8 mouse cellular contexts compared by ENCODE assay signal in genomic region chr7:16296766-16297390, GRCm38 (mm10). TPM values are rescaled to one million over a fixed set of nuclear protein-coding genes. Genes with fewer than 3 reads are reported as not detected.
DNase-seq lines count a peak whose midpoint lies in the region; ATAC-seq lines count a peak whose summit lies in the region.

No protein-coding gene starts in this region.

- peak; percentile 8 for ATAC-seq in frontal cortex, adult (ENCODE audit: low TSS enrichment)
- no peak for ATAC-seq in hindbrain, embryonic 11.5 days (ENCODE audit: low FRiP score)

- H3K4me2 ChIP-seq in hindbrain, embryonic 11.5 days (replicated peaks; ENCODE audit: low read depth, low read length), result peak overlapping the region; percentile 54

- H3K27me3 ChIP-seq in hindbrain, embryonic 11.5 days (ENCODE audit: control insufficient read depth, insufficient read depth, low read length), result no peaks in the 10 kb centered on the region

- peaks cover 6% of the 10 kb centered on the region for H3K4me1 ChIP-seq in hindbrain, embryonic 11.5 days (replicated peaks; ENCODE audit: control insufficient read depth, insufficient read depth, low read length)

- no peaks in the 10 kb centered on the region for H3K36me3 ChIP-seq in hindbrain, embryonic 11.5 days (ENCODE audit: control insufficient read depth, insufficient read depth, low read length)

- H3K27ac ChIP-seq in hindbrain, embryonic 11.5 days (ENCODE audit: low read depth, low read length), result no peak overlapping the region

- WGBS in hindbrain, embryonic 11.5 days, result 2% methylated on average over 22 of the region's 22 CpGs

- peak overlapping the region; percentile 27; the same call in 1 of the 2 replicates for H3K4me3 ChIP-seq in hindbrain, embryonic 11.5 days (ENCODE audit: low read depth, low read length)

- H3K9ac ChIP-seq in hindbrain, embryonic 11.5 days (ENCODE audit: low read depth, low read length), result 0 out of 2 replicates have a peak overlapping the region, but pooled peaks have one; percentile 23

- H3K9me3 ChIP-seq in hindbrain, embryonic 11.5 days (ENCODE audit: control insufficient read depth, low read length), result no peaks in the 10 kb centered on the region

- peak; percentile 97 for DNase-seq in Muller cell, postnatal 12 days (ENCODE audit: inconsistent ontology term)
- DNase-seq in cerebellum, adult 9-10 months, result peak; percentile 92
- peak; percentile 88 for DNase-seq in hindbrain, embryonic 11.5 days (ENCODE audit: low spot score)
- peak; percentile 75 to 84 for DNase-seq in layer of hippocampus, postnatal 14 days (ENCODE audit: low spot score in 2 of 2)
- DNase-seq in lung, postnatal 36 days, result peak; percentile 97
- DNase-seq in retina, embryonic 14.5 days (ENCODE audit: low spot score), result peak; percentile 77
- DNase-seq in thymus, postnatal 36 days, result peak; percentile 88 to 90

RNA-seq across cellular contexts. Expression of gene Ccdc9, which starts 10.3 kb away (rescaled TPM):
- polyA plus RNA-seq in hindbrain, embryonic 11.5 days (2014; fragmentation: Nextera tagmentation; extraction: Ambion mirVana), result 18.2 and 19.2 TPM in 2 replicates
- total RNA-seq in layer of hippocampus, postnatal 14 days (2021), result 10 to 100 TPM; 84.3 to 84.5 TPM

RNA-seq across cellular contexts. Expression of gene Bbc3, which starts 11.3 kb away (rescaled TPM):
- 6.4 and 8.1 TPM in 2 replicates for polyA plus RNA-seq in hindbrain, embryonic 11.5 days (2014; fragmentation: Nextera tagmentation; extraction: Ambion mirVana)
- 10 to 100 TPM; 16.6 to 20.4 TPM for total RNA-seq in layer of hippocampus, postnatal 14 days (2021)

RNA-seq across cellular contexts. Expression of gene Inafm1, which starts 23.5 kb away (rescaled TPM):
- 11.0 and 13.8 TPM in 2 replicates for polyA plus RNA-seq in hindbrain, embryonic 11.5 days (2014; fragmentation: Nextera tagmentation; extraction: Ambion mirVana)
- total RNA-seq in layer of hippocampus, postnatal 14 days (2021), result 10 to 100 TPM; 28.1 to 31.2 TPM

RNA-seq across cellular contexts. Expression of gene C5ar1, which starts 37.5 kb away (rescaled TPM):
- polyA plus RNA-seq in hindbrain, embryonic 11.5 days (2014; fragmentation: Nextera tagmentation; extraction: Ambion mirVana), result 0.46 and 1.3 TPM in 2 replicates
- total RNA-seq in layer of hippocampus, postnatal 14 days (2021), result 1 to 10 TPM in 1 of 2 experiments, under 1 TPM in 1; 0.74 to 2.0 TPM

RNA-seq across cellular contexts. Expression of gene C5ar2, which starts 52.9 kb away (rescaled TPM):
- 0.04 and 0.11 TPM in 2 replicates for polyA plus RNA-seq in hindbrain, embryonic 11.5 days (2014; fragmentation: Nextera tagmentation; extraction: Ambion mirVana)
- under 1 TPM; 0.48 to 0.55 TPM for total RNA-seq in layer of hippocampus, postnatal 14 days (2021)
